In genomic region chr6:60985919-60986318, GRCm38 (mm10) we compare ENCODE assay signal across 13 mouse cellular contexts.
A peak's percentile ranks its signal among the peaks of the same experiment; 100 is the strongest.
DNase-seq lines count a peak whose midpoint lies in the region; ATAC-seq and TF ChIP-seq lines count a peak whose summit lies in the region.
"Had no signal": no experiment of that assay in that cellular context is flagged by ENCODE, and none has a peak within 500 bp of the region (broad histone marks: within the 10 kb centered on the region; RNA-seq: fewer than 3 reads in every experiment).

No protein-coding gene starts in this region.

- no peak for ATAC-seq in CD4-positive, CD25-positive, alpha-beta regulatory T cell, adult 4 months
- ATAC-seq in embryonic facial prominence, embryonic 14.5 days (ENCODE audit: low read depth): no peak

- 26% methylated on average over 2 of the region's 2 CpGs for WGBS in kidney, adult 2 months
- 38% methylated on average over 2 of the region's 2 CpGs for WGBS in embryonic facial prominence, embryonic 14.5 days

- no peak overlapping the region for H3K27ac ChIP-seq in kidney, adult 2 months (ENCODE audit: insufficient read depth, low read depth, low read length)
- no peak overlapping the region for H3K27ac ChIP-seq in CH12.LX (ENCODE audit: insufficient read depth, low read depth)
- H3K27ac ChIP-seq in embryonic facial prominence, embryonic 14.5 days (replicated peaks; ENCODE audit: low read depth, low read length): no peak overlapping the region
- H3K27ac ChIP-seq: embryonic facial prominence, embryonic 12.5 days; hindbrain, embryonic 15.5 days; neural tube, embryonic 13.5 days had no signal

- H3K9me3 ChIP-seq in CH12.LX (replicated peaks; ENCODE audit: low read length): peaks cover 45% of the 10 kb centered on the region
- H3K9me3 ChIP-seq in embryonic facial prominence, embryonic 14.5 days (ENCODE audit: control insufficient read depth, low read length): no peaks in the 10 kb centered on the region
- H3K9me3 ChIP-seq: embryonic facial prominence, embryonic 12.5 days; hindbrain, embryonic 15.5 days; neural tube, embryonic 13.5 days had no signal

- no peak overlapping the region for H3K4me2 ChIP-seq in CH12.LX (ENCODE audit: insufficient read depth, low read depth, poor library complexity, severe bottlenecking)
- no peak overlapping the region for H3K4me2 ChIP-seq in embryonic facial prominence, embryonic 14.5 days (ENCODE audit: low read depth, low read length)
- H3K4me2 ChIP-seq: embryonic facial prominence, embryonic 12.5 days; hindbrain, embryonic 15.5 days; neural tube, embryonic 13.5 days had no signal

- peak; percentile 9 for TF ChIP-seq RAD21 in CH12.LX (IDR thresholded peaks at IDR 0.05; ENCODE audit: low read depth, low read length)

- TF ChIP-seq CTCF in kidney, adult 2 months (conservative IDR thresholded peaks at IDR 0.05; ENCODE audit: insufficient read depth, insufficient read length, low read depth, low read length): no peak
- TF ChIP-seq CTCF in CH12.LX (conservative IDR thresholded peaks at IDR 0.05 in 1 of 2, IDR thresholded peaks at IDR 0.05 in 1 of 2; ENCODE audit: low read depth in 2 of 2, low read length in 2 of 2): no peak; a peak in 1 of 4 replicates

- peak; percentile 25 for DNase-seq in CD4-positive, CD25-positive, alpha-beta regulatory T cell, adult 2 months (ENCODE audit: low read depth, low spot score)
- DNase-seq in kidney, adult 2 months: peak; percentile 12
- DNase-seq in kidney, adult 11 months: no peak
- no peak for DNase-seq in CH12.LX (ENCODE audit: extremely low read depth)
- peak; percentile 36 for DNase-seq in embryonic facial prominence, embryonic 14.5 days (ENCODE audit: low spot score)
- DNase-seq in urinary bladder, adult 18-20 months (ENCODE audit: low spot score in 2 of 2): no peak
- DNase-seq in kidney, postnatal 25 days: no peak
- DNase-seq: adrenal gland, postnatal 14 days; gastrocnemius, postnatal 36 days had no signal

- H3K4me1 ChIP-seq in kidney, adult 2 months (ENCODE audit: control insufficient read depth, insufficient read depth, low read length): no peaks in the 10 kb centered on the region
- H3K4me1 ChIP-seq in CH12.LX (ENCODE audit: control insufficient read depth in 1 of 2, insufficient read depth in 2 of 2): no peaks in the 10 kb centered on the region
- H3K4me1 ChIP-seq in embryonic facial prominence, embryonic 14.5 days (ENCODE audit: control insufficient read depth, insufficient read depth, low read length): no peaks in the 10 kb centered on the region
- H3K4me1 ChIP-seq: embryonic facial prominence, embryonic 12.5 days; hindbrain, embryonic 15.5 days; neural tube, embryonic 13.5 days had no signal

- no peaks in the 10 kb centered on the region for H3K79me2 ChIP-seq in CH12.LX (replicated peaks; ENCODE audit: control insufficient read depth, extremely low read depth, insufficient read depth, poor library complexity, severe bottlenecking)

- dilution Hi-C loops in CH12.LX (cut with MboI; ENCODE audit: extremely low pct_ligation_motif_present, extremely low pct_unique_long_range_greater_than_20kb, low sequenced_read_pairs): no loop called here

- H3K27me3 ChIP-seq in kidney, adult 2 months (replicated peaks; ENCODE audit: control insufficient read depth, insufficient read depth, low read length): no peaks in the 10 kb centered on the region
- no peaks in the 10 kb centered on the region for H3K27me3 ChIP-seq in CH12.LX (replicated peaks)
- H3K27me3 ChIP-seq in embryonic facial prominence, embryonic 14.5 days (replicated peaks; ENCODE audit: control insufficient read depth, insufficient read depth, low read length): no peaks in the 10 kb centered on the region
- H3K27me3 ChIP-seq: embryonic facial prominence, embryonic 12.5 days; hindbrain, embryonic 15.5 days; neural tube, embryonic 13.5 days had no signal

- H3K36me3 ChIP-seq in kidney, adult 2 months (ENCODE audit: control insufficient read depth, insufficient read depth, low read length): no peaks in the 10 kb centered on the region
- no peaks in the 10 kb centered on the region for H3K36me3 ChIP-seq in CH12.LX (replicated peaks in 1 of 2; ENCODE audit: control insufficient read depth in 1 of 2, insufficient read depth in 1 of 2, low read length in 1 of 2)
- H3K36me3 ChIP-seq in embryonic facial prominence, embryonic 14.5 days (ENCODE audit: control insufficient read depth, insufficient read depth, low read length): no peaks in the 10 kb centered on the region
- H3K36me3 ChIP-seq: embryonic facial prominence, embryonic 12.5 days; hindbrain, embryonic 15.5 days; neural tube, embryonic 13.5 days had no signal

- TF ChIP-seq EP300 in CH12.LX (IDR thresholded peaks at IDR 0.05; ENCODE audit: low read length): no peak

- no peak overlapping the region for H3K4me3 ChIP-seq in kidney, adult 2 months (ENCODE audit: insufficient read depth, low read depth, low read length)
- no peak overlapping the region for H3K4me3 ChIP-seq in CH12.LX (replicated peaks in 1 of 3; ENCODE audit: low read depth in 2 of 3, low read length in 2 of 3, poor library complexity in 1 of 3)
- H3K4me3 ChIP-seq in embryonic facial prominence, embryonic 14.5 days (ENCODE audit: low read depth, low read length): no peak overlapping the region
- H3K4me3 ChIP-seq: embryonic facial prominence, embryonic 12.5 days; hindbrain, embryonic 15.5 days; neural tube, embryonic 13.5 days had no signal

- no peak overlapping the region for H3K9ac ChIP-seq in CH12.LX (ENCODE audit: insufficient read depth, low read depth)
- H3K9ac ChIP-seq in embryonic facial prominence, embryonic 14.5 days (ENCODE audit: low read depth, low read length): no peak overlapping the region
- H3K9ac ChIP-seq: embryonic facial prominence, embryonic 12.5 days; hindbrain, embryonic 15.5 days; neural tube, embryonic 13.5 days had no signal

- in situ Hi-C loops in CH12.LX (cut with MboI; ENCODE audit: low pct_ligation_motif_present, low pct_unique_long_range_greater_than_20kb, low sequenced_read_pairs): loop anchor here (10.0 kb wide), 1 partner anchor 309 kb away; no protein-coding TSS in a partner anchor

- TF ChIP-seq POLR2A in kidney, adult 2 months (IDR thresholded peaks at IDR 0.05; ENCODE audit: low read depth, low read length): no peak
- no peak for TF ChIP-seq POLR2A in CH12.LX (IDR thresholded peaks at IDR 0.05; ENCODE audit: low read depth, low read length)

TF ChIP-seq in CH12.LX, 34 proteins besides CTCF, POLR2A, EP300 and RAD21:
- no peak for TF ChIP-seq MYC (IDR thresholded peaks at IDR 0.05; ENCODE audit: low read depth, low read length)
- TF ChIP-seq NRF1 (IDR thresholded peaks at IDR 0.05; ENCODE audit: low read depth, low read length): no peak
- TF ChIP-seq ZMIZ1 (IDR thresholded peaks at IDR 0.05; ENCODE audit: low read depth, low read length): no peak
- TF ChIP-seq NELFE (IDR thresholded peaks at IDR 0.05; ENCODE audit: low read depth, low read length): no peak
- TF ChIP-seq HCFC1 (IDR thresholded peaks at IDR 0.05; ENCODE audit: low read depth, low read length): no peak
- no peak for TF ChIP-seq E2F4 (IDR thresholded peaks at IDR 0.05; ENCODE audit: insufficient replicate concordance, low read depth, low read length)
- no peak for TF ChIP-seq POLR2AphosphoS2 (IDR thresholded peaks at IDR 0.05; ENCODE audit: low read depth, low read length)
- TF ChIP-seq JUND (conservative IDR thresholded peaks at IDR 0.05; ENCODE audit: low read depth, low read length): no peak
- no peak for TF ChIP-seq PAX5 (IDR thresholded peaks at IDR 0.05; ENCODE audit: low read length)
- TF ChIP-seq TBP (conservative IDR thresholded peaks at IDR 0.05; ENCODE audit: low read depth, low read length): no peak
- no peak for TF ChIP-seq SMC3 (IDR thresholded peaks at IDR 0.05; ENCODE audit: low read depth, low read length)
- no peak for TF ChIP-seq MAFK (IDR thresholded peaks at IDR 0.05; ENCODE audit: insufficient replicate concordance, low read length)
- TF ChIP-seq MAZ (IDR thresholded peaks at IDR 0.05; ENCODE audit: low read depth, low read length): no peak
- no peak for TF ChIP-seq BHLHE40 (IDR thresholded peaks at IDR 0.05; ENCODE audit: low read depth, low read length)
- no peak for TF ChIP-seq SIN3A (IDR thresholded peaks at IDR 0.05; ENCODE audit: low read length)
- no peak for TF ChIP-seq USF2 (conservative IDR thresholded peaks at IDR 0.05; ENCODE audit: low read depth, low read length)
- no peak for TF ChIP-seq ZC3H11A (IDR thresholded peaks at IDR 0.05; ENCODE audit: low read depth, low read length)
- no peak for TF ChIP-seq MXI1 (IDR thresholded peaks at IDR 0.05; ENCODE audit: low read depth, low read length)

Comparison
In these comparisons a context has a peak if more than half of its experiments do, and no peak if none do; other contexts are left out.
1. DNase-seq: peak in CD4-positive, CD25-positive, alpha-beta regulatory T cell, adult 2 months (single experiment), kidney, adult 2 months (single experiment) and embryonic facial prominence, embryonic 14.5 days (single experiment); none in kidney, adult 11 months (single experiment), CH12.LX (single experiment), urinary bladder, adult 18-20 months (0 of 2) and kidney, postnatal 25 days (0 of 2).